In genomic region chr2:66408456-66408855, GRCm38 (mm10) we compare ENCODE assay signal across 9 mouse cellular contexts. TPM values are rescaled to one million over a fixed set of nuclear protein-coding genes. Genes with fewer than 3 reads are reported as not detected.
DNase-seq lines count a peak whose midpoint lies in the region; ATAC-seq lines count a peak whose summit lies in the region.
"Had no signal": no experiment of that assay in that cellular context is flagged by ENCODE, and none has a peak within 500 bp of the region (broad histone marks: within the 10 kb centered on the region; RNA-seq: fewer than 3 reads in every experiment).

No protein-coding gene starts in this region.

- WGBS in hindbrain, embryonic 16.5 days, result 13% methylated on average over 11 of the region's 11 CpGs
- 21% methylated on average over 11 of the region's 11 CpGs for WGBS in midbrain, embryonic 15.5 days

- peak overlapping the region; percentile 68 for H3K27ac ChIP-seq in hindbrain, embryonic 16.5 days (ENCODE audit: low read depth, low read length)
- H3K27ac ChIP-seq in midbrain, embryonic 15.5 days, result peak overlapping the region; percentile 58

- H3K4me3 ChIP-seq in hindbrain, embryonic 16.5 days (ENCODE audit: low read length), result peak overlapping the region; percentile 56
- peak overlapping the region; percentile 62 for H3K4me3 ChIP-seq in midbrain, embryonic 15.5 days

- peak overlapping the region; percentile 81 for H3K4me2 ChIP-seq in hindbrain, embryonic 16.5 days (ENCODE audit: low read length)
- H3K4me2 ChIP-seq in midbrain, embryonic 15.5 days, result peak overlapping the region; percentile 60

- peak; percentile 32 to 34 for DNase-seq in left cerebral cortex, adult 18-20 months (ENCODE audit: low spot score in 2 of 2)
- no peak for DNase-seq in left cerebral cortex, adult 11 months (ENCODE audit: low spot score)
- peak; percentile 16 to 37 for DNase-seq in cerebellum, postnatal 14 days
- DNase-seq in adrenal gland, adult 8-10 months, result no peak
- DNase-seq in thymus, adult 18-20 months, result no peak
- no peak for DNase-seq in testis, postnatal 10 days (ENCODE audit: low spot score)

- peak overlapping the region; percentile 72 for H3K9ac ChIP-seq in hindbrain, embryonic 16.5 days (ENCODE audit: low read depth, low read length)
- H3K9ac ChIP-seq in midbrain, embryonic 15.5 days, result peak overlapping the region; percentile 43

- ATAC-seq in hindbrain, embryonic 16.5 days, result peak; percentile 61
- peak; percentile 37 for ATAC-seq in midbrain, embryonic 15.5 days (replicated peaks)

- no peaks in the 10 kb centered on the region for H3K27me3 ChIP-seq in hindbrain, embryonic 16.5 days (replicated peaks; ENCODE audit: control insufficient read depth, insufficient read depth, low read length)
- H3K27me3 ChIP-seq in midbrain, embryonic 15.5 days (replicated peaks), result no peaks in the 10 kb centered on the region

- H3K36me3 ChIP-seq in hindbrain, embryonic 16.5 days (ENCODE audit: control insufficient read depth, insufficient read depth, low read length), result no peaks in the 10 kb centered on the region
- no peaks in the 10 kb centered on the region for H3K36me3 ChIP-seq in midbrain, embryonic 15.5 days (replicated peaks)

- H3K9me3 ChIP-seq in hindbrain, embryonic 16.5 days (ENCODE audit: control insufficient read depth, low read length), result no peaks in the 10 kb centered on the region
- H3K9me3 ChIP-seq in midbrain, embryonic 15.5 days, result no peaks in the 10 kb centered on the region

- H3K4me1 ChIP-seq in hindbrain, embryonic 16.5 days (ENCODE audit: control insufficient read depth, insufficient read depth, low read depth, low read length), result peaks cover 2% of the 10 kb centered on the region; the same call in 1 of the 2 replicates
- H3K4me1 ChIP-seq in midbrain, embryonic 15.5 days, result peaks cover 22% of the 10 kb centered on the region

RNA-seq across cellular contexts. Expression of gene Scn1a, which starts 32.2 kb away (rescaled TPM):
- total RNA-seq in left cerebral cortex, adult 18-20 months (2021), result 100 to 1,000 TPM; 102 to 126 TPM
- 22.1 and 25.5 TPM in 2 replicates for polyA plus RNA-seq in hindbrain, embryonic 16.5 days (2015; fragmentation: Nextera tagmentation; extraction: Ambion mirVana)
- 16.9 and 19.5 TPM in 2 replicates for polyA plus RNA-seq in midbrain, embryonic 15.5 days (2015; fragmentation: Nextera tagmentation; extraction: Ambion mirVana)
- total RNA-seq in adrenal gland, adult 8-10 months (2022), result under 1 TPM; 0.45 to 0.65 (median 0.49) TPM
- polyA plus RNA-seq: spleen, adult 2 months had no signal

Comparison
In these comparisons a context has a peak if more than half of its experiments do, and no peak if none do; other contexts are left out.
1. DNase-seq: peak in left cerebral cortex, adult 18-20 months (2 of 2) and cerebellum, postnatal 14 days (2 of 2); none in left cerebral cortex, adult 11 months (single experiment), adrenal gland, adult 8-10 months (single experiment), thymus, adult 18-20 months (0 of 2) and testis, postnatal 10 days (single experiment).
2. RNA of gene Scn1a, which starts 32.2 kb away (total RNA-seq): 102 to 126 TPM in left cerebral cortex, adult 18-20 months; 0.45 to 0.65 TPM in adrenal gland, adult 8-10 months; every median in the first group is over 10 times any median in the second.